Mouse (Mus musculus): ENCODE measurements around the gene Tcte1. TPM values are rescaled to one million over a fixed set of nuclear protein-coding genes. Genes with fewer than 3 reads are reported as not detected.

Tcte1 gene
- total RNA-seq, 2 experiments from 2014 or later, result not detected

DNA sequence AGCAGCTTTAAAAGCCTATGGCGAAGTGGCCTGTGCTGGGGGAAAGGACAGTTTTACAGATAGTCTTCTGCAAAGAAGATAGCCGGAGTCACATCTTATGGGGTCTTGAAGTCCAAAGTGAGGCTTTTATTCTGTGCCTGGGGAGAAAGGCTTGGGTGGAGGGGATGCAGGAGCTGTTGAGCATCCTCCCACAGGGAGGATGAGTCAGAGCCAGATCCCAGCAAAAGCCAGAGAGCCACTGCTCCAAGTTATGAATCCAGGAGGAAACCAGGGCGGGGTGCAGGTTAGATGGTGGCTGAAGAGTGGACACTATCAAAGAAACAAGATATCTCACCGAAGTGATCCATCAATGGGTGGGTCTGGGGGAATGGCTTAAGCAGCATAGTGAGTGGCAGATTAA is 11.5 kb upstream of the Tcte1 start:
- DNase-seq (ENCODE audit: low spot score in 2 of 2), result no peak

DNA sequence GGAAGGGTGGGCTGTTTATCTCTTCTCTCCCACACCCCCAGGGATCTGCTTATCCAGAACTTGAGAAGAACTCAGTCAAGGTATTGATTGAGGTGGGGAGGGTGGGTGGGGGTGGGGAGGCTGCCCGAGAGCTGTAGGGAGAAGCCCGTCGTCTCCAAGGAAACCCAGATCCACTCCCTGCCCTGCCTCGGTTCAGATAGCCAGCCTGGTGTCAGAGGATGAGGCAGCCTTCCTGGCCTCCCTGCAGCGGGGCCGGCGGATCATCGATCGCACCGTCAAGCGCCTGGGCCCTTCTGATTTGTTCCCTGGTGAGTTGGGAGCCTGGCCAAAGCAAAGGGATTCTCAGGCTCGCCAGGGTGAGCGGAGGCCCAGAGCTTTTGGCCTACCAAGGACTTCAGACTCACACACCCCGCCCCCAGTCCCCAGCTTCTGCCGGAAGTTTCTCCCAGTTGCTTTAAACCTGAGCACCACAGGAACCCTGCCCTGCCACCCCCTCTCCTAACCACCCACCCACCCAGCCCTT is 8.0 kb upstream of the Tcte1 start:
- DNase-seq (ENCODE audit: low spot score in 2 of 2), result no peak

DNA sequence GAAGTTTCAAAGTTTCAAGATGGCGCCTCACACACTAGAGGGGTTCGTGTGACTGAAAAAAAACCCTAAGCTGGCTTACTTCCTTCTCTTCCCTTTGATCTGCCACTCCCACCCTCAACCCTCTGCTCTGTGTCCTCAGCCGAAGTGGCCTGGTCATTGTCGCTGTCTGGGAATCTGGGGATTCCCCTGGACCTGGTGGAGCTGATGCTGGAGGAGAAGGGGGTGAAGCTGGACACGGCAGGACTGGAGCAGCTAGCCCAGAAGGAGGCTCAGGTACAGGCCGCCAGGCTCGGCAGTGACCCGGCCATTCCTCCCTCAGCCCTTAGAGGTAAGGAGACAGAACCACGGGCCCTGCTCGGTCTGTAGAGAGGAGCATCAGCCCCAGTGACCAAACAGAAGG is 7.4 kb upstream of the Tcte1 start:
- no peak for DNase-seq (ENCODE audit: low spot score in 2 of 2)

DNA sequence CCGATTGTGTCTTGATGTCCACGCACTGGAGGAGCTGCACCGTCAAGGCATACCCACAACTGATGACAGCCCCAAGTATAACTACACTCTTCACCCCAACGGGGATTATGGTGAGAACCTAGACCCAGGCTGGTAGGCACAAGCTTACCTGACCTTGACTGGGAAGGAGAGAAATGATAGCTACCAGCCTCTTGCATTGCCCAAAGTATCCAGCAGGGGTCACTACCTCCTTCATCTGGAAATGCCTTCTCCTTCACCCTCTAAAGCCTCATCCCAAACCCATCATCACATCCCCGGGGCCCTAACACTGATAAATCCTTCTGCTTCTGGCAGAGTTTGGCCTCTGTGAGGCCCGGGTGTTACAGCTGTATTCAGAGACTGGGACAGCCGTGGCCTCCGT is 6.7 kb upstream of the Tcte1 start:
- peak in 1 of 2 experiments; percentile 66 for DNase-seq (ENCODE audit: low spot score in 2 of 2)

GRCm38 (mm10) chr17:45517135-45517534 is 6.1 kb upstream of the Tcte1 start:
- no peak for DNase-seq (ENCODE audit: low spot score in 2 of 2)

GRCm38 (mm10) chr17:45517549-45518215 is 5.6 kb upstream of the Tcte1 start:
- DNase-seq (ENCODE audit: low spot score in 2 of 2), result no peak

DNA sequence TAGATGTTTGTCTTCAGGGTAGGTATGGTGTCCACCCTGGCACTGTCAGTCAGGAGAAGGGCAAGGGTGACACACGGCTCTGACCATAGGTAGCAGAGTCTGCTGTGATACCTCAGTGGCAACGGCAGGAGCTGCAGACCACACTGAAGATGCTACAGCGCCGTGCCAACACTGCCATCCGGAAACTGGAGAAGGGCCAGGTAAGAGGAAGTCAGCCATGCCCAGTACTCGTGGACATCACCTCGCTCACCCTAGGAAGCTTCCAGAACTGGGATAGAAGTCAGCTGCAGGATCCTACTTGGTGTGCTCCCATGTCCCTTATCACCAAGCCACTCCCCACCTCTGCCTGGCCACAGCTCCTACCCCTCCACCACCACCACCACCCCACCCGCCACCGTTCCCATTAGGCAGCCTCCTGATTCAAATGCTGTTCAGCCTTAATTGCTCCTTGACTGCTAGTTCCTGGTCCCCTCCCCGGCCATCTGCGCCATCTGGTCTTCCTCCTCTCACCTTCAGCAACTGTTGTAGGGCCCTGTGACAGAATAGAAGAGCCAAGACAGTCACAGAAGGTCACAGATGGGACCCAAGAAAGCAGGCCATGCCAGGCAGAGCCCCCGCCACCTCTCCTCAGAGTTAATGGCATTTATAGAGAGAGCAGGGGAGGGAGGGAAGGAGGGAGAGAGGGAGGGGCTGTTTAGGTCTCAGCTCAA is 4.3 kb upstream of the Tcte1 start:
- no peak for DNase-seq (ENCODE audit: low spot score in 2 of 2)

DNA sequence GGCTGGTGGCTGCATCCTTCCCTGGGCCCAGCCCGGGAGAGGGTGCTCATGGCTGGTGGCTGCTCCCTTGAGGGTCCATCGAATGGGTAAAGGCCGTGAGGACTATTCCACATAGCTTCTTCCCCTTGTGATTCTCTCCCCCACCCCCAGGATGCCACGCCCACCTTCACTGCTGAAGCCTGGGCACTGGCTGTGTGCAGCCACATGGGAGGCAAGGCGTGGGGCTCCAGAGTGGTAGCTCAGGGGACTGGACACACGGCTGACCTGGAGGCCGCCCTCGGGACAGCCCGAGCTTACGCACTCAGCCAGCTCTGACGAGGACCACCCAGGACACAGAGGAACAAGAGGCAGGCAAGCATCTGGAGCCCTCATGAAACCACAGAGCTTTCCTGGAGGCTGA is 3.1 kb upstream of the Tcte1 start:
- DNase-seq (ENCODE audit: low spot score in 2 of 2), result no peak

DNA sequence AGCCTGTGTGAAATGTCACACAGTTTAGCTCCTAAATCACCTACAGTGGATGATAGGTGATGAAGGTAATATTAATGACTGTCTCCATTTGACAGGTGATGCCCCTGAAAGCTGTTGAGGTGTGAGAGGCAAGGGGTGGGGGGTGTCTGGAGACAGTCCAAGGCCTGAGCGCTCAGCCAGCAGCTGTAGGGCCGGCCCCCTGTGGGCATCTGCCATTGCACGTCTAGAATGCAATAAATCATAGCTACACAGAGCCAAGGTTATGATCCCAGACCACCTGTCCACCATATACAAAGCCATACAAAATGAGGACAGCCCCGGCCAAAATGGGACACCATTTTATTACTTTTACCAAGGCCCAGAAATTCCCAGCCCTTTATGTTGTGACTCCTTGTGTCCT is 1.7 kb downstream of the Tcte1 start:
- no peak for DNase-seq (ENCODE audit: low spot score in 2 of 2)

DNA sequence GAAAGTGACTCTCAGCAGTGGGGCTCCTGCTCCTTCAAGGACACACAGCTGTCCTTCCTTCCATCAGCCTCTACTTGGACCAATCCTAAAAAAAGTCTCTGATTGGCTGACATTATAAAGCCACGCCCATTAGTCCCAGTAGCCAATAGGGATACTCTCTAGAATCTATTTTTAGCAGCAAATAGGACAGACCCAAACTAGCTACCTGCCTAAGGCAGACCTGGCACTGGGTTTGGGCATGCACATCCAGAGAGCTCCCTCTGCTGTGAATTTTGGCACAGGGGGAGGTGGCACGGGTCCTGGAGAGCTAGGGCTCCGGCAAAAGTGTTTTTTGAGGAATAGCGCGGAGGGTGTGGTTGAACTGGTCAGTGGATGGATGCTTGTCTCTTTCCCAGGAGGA is 3.3 kb downstream of the Tcte1 start:
- no peak for DNase-seq (ENCODE audit: low spot score in 2 of 2)

GRCm38 (mm10) chr17:45530346-45530782 is 7.1 kb downstream of the Tcte1 start:
- no peak for DNase-seq (ENCODE audit: low spot score in 2 of 2)

- no peak for DNase-seq (ENCODE audit: low spot score in 2 of 2)
Observed at GRCm38 (mm10) chr17:45532896-45533295, 9.7 kb downstream of the Tcte1 start.

DNA sequence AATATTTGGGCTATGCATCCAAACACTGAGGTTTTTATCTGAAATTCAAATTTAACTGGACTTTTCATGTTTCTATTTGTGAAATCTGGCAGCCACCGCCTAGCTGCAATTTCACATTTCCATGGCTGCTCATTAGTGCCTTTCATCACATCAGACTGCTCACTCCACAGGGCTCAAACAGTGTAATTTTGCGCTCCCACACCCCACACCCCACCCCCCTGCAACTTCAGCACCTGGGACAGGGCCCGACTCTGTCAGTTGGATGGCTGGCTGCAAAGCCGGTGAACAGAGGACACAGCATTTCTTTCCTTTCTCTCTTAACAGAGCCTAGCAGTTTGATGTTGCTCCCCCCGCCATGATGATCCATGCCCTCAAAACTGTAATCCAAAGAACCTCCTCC is 13.0 kb downstream of the Tcte1 start:
- no peak for DNase-seq (ENCODE audit: low spot score in 2 of 2)

GRCm38 (mm10) chr17:45538394-45538793 is 15.2 kb downstream of the Tcte1 start:
- DNase-seq (ENCODE audit: low spot score in 2 of 2), result no peak

DNA sequence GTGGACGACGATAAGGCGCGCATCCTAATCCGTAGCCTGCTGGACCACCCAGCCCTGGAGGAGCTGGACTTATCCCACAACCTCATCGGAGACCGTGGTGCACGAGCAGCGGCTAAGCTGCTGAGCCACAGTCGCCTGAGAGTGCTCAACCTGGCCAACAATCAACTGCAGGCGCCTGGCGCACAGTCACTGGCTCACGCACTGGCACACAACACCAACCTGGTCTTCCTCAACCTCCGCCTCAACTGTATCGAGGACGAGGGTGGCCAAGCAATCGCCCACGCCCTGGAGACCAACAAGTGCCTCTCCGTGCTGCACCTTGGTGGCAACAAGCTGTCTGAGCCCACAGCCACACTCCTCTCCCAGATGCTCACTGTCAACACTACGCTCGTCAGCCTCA is 16.4 kb downstream of the Tcte1 start:
- DNase-seq (ENCODE audit: low spot score in 2 of 2), result no peak

DNA sequence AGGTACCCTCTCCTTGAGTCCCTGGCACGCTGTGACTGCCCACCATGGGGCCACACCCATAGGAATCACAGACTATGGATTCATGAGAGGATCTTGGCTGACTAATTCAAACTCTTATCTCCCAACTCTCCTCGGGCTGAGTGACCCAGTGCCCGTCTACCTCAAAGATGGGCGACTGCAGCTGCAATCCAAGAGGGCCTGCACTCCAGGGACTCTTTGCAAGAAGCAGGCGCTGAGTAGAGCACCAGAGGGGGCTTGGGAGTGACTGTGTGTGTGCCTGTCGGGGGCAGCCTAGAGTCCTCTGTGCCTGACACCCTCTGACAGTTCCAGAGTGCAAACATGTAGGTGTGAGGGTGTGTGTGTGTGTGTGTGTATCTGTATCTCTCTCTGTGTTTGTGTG is 18.9 kb downstream of the Tcte1 start:
- DNase-seq (ENCODE audit: low spot score in 2 of 2), result no peak

GRCm38 (mm10) chr17:45542705-45543104 is 19.5 kb downstream of the Tcte1 start:
- no peak for DNase-seq (ENCODE audit: low spot score in 2 of 2)

GRCm38 (mm10) chr17:45543115-45543514 is 19.9 kb downstream of the Tcte1 start:
- DNase-seq (ENCODE audit: low spot score in 2 of 2), result no peak

GRCm38 (mm10) chr17:45544001-45544872 is 21.0 kb downstream of the Tcte1 start:
- no peak for DNase-seq (ENCODE audit: low spot score in 2 of 2)

DNA sequence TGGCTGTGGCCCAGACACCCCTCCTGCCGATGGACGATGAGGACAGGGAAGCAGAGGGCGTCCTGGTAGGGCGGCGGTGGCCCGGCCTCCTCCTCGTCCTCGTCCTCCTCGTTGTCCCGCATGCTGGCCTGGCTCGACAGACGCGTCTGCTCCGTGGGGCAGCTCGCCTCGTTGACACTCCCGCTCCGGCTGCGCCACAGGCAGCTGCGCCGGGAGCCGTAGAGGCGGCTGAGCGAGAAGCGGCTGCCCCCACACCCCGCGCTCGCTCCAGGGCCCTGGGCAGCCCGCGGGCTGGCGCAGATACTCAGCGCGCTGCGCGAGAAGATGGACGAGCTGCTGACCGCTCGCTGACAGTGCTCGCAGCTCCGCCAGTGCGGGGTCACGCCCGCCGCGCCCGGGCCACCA is 21.6 kb downstream of the Tcte1 start:
- no peak for DNase-seq (ENCODE audit: low spot score in 2 of 2)

- DNase-seq (ENCODE audit: low spot score in 2 of 2), result no peak
Observed at GRCm38 (mm10) chr17:45545278-45545961, 22.2 kb downstream of the Tcte1 start.

All from adrenal gland, postnatal 4 days (tissue).